Mouse (Mus musculus) left cerebral cortex, postnatal 36 days (tissue): ENCODE data around the gene Itch. TPM values are rescaled to one million over a fixed set of nuclear protein-coding genes. Genes with fewer than 3 reads are reported as not detected.
"Not testable (repeated sequence)": the region's sequence is repeated elsewhere in the genome, so short reads cannot be mapped to it uniquely, and the experiment has no call there.

Experiments used
- DNase-seq, 2 experiments: peaks; one replicate each; pipeline ENCODE4 v3.0.0; 2021 to 2022; ENCODE audit warnings: low spot score in 2 of 2, mixed read lengths in 1 of 2
- intact Hi-C: fragments of 180-260 bp; cut with DNase I; formaldehyde crosslinking; loops from one replicate; pipeline ENCODE4 v1.15.1; 2025
- total RNA-seq, 2 experiments: library from RNA; stranded (reverse); gene quantifications; 2 replicates each; pipeline ENCODE4 v1.2.3; 2021

Gene Itch
- total RNA-seq, 2 experiments from 2014 or later, result 48.8 to 55.2 TPM

GRCm38 (mm10) chr2:155135534-155135933 lies 2.2 kb downstream of the Itch start:
- no peak for DNase-seq
- intact Hi-C loops, result no loop called here

GRCm38 (mm10) chr2:155140986-155141385 lies 7.7 kb downstream of the Itch start:
- no peak for DNase-seq
- intact Hi-C loops, result no loop called here

- DNase-seq, result no peak
- intact Hi-C loops, result no loop called here
Observed at GRCm38 (mm10) chr2:155142025-155142555, 8.8 kb downstream of the Itch start.

GRCm38 (mm10) chr2:155149296-155149695 lies 16.0 kb downstream of the Itch start:
- intact Hi-C loops, DNase-seq: not testable (repeated sequence)

- intact Hi-C loops, result no loop called here
- no peak for DNase-seq
Observed at GRCm38 (mm10) chr2:155207419-155207818, 74.1 kb downstream of the Itch start.

- intact Hi-C loops, result no loop called here
- no peak for DNase-seq
Observed at GRCm38 (mm10) chr2:155223145-155223544, 89.8 kb downstream of the Itch start.

GRCm38 (mm10) chr2:155224721-155225120 lies 91.4 kb downstream of the Itch start:
- intact Hi-C loops, result no loop called here
- DNase-seq, result no peak

- no peak for DNase-seq
- intact Hi-C loops, result no loop called here
Observed at GRCm38 (mm10) chr2:155235746-155236361, 102.5 kb downstream of the Itch start.

- DNase-seq, result peak; percentile 99 to 100
- intact Hi-C loops, result no loop called here
Observed at GRCm38 (mm10) chr2:155236362-155236992, 103.2 kb downstream of the Itch start, which contains the start of gene Dynlrb1. Gene Dynlrb1 (plus strand): TSS chr2:155236533.

GRCm38 (mm10) chr2:155237276-155237675 lies 104.0 kb downstream of the Itch start:
- no peak for DNase-seq
- intact Hi-C loops, result no loop called here

- intact Hi-C loops, result no loop called here
- no peak for DNase-seq
Observed at GRCm38 (mm10) chr2:155240915-155241314, 107.6 kb downstream of the Itch start.

GRCm38 (mm10) chr2:155242296-155242855 lies 109.1 kb downstream of the Itch start:
- no peak for DNase-seq
- intact Hi-C loops, result no loop called here

- DNase-seq, result no peak
- intact Hi-C loops, result no loop called here
Observed at GRCm38 (mm10) chr2:155246231-155246630, 112.9 kb downstream of the Itch start.

GRCm38 (mm10) chr2:155248206-155248605 lies 114.9 kb downstream of the Itch start:
- intact Hi-C loops, result no loop called here
- no peak for DNase-seq

GRCm38 (mm10) chr2:155248718-155249117 lies 115.4 kb downstream of the Itch start:
- no peak for DNase-seq
- intact Hi-C loops, result no loop called here

- intact Hi-C loops, result no loop called here
- no peak for DNase-seq
Observed at GRCm38 (mm10) chr2:155249588-155249987, 116.3 kb downstream of the Itch start.

- intact Hi-C loops, result no loop called here
- no peak for DNase-seq
Observed at GRCm38 (mm10) chr2:155265526-155265925, 132.2 kb downstream of the Itch start.

- intact Hi-C loops, result no loop called here
- DNase-seq, result no peak
Observed at GRCm38 (mm10) chr2:155266896-155267295, 133.6 kb downstream of the Itch start.

GRCm38 (mm10) chr2:155271957-155272356 lies 138.6 kb downstream of the Itch start:
- intact Hi-C loops, result loop anchor here (10.0 kb wide), 1 partner anchor 113 kb away; the partner anchor contains the start of gene Trp53inp2
- DNase-seq, result no peak

GRCm38 (mm10) chr2:155272396-155273170 lies 139.3 kb downstream of the Itch start:
- DNase-seq, result no peak
- intact Hi-C loops, result loop anchor here (10.0 kb wide), 1 partner anchor 112 kb away; the partner anchor contains the start of gene Trp53inp2
